Mouse (Mus musculus) right cerebral cortex, postnatal 10 days (tissue): ENCODE measurements around the gene Zdhhc19.

Experiments used
- DNase-seq, 2 experiments: peaks; one replicate each; pipeline ENCODE4 v3.0.0; 2021; ENCODE audit warnings: low spot score in 2 of 2

The Zdhhc19 gene

GRCm38 (mm10) chr16:32610460-32611255, 114.6 kb downstream of the Zdhhc19 start:
- peak in 1 of 2 experiments; percentile 25 for DNase-seq
